Mouse (Mus musculus) retina, adult 2 months (tissue): ENCODE measurements around the gene Irak2.

Experiments used
- DNase-seq: peaks from one replicate; pipeline ENCODE4 v3.0.0-alpha.2; 2012; ENCODE audit warnings: low read depth, low spot score

The Irak2 gene

DNA sequence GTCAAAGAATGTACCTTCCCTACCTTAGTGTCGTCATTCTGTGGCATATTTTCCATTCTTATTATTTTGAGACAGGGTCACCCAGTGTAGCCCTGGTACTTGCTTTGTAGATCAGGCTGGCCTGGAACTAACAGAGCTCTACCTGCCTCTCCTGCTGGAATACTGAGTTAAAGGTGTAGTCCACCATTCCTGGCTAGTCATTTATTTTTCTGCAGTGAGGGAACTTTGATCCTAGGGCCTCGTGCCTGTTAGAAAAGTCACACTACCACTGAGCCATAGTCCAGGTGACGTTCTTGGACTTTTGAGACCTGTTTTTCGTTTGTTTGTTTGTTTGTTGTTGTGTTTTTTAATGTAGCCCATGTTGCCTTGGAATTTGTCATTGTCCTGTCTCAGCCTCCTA is 934 bp downstream of the Irak2 start:
- DNase-seq = no peak

DNA sequence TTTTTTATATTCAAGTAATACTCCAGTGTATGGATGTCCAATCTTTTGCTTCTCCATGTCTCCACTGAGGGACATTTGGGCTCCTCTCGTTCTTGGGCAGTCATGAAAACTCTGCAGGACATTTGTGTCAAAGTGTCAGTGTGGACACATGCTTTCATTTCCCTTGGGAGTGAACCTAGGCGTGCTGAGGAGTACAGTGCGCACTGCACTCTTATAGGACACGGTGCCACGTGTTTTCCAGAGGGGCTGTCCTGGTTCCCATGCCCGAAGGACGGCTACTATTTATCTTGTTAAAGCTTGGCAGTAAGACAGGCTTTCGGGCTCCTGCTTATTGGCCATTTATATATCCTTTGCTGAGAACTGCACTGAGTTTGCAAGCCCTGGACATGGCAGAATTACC is 4.3 kb downstream of the Irak2 start:
- DNase-seq = no peak

DNA sequence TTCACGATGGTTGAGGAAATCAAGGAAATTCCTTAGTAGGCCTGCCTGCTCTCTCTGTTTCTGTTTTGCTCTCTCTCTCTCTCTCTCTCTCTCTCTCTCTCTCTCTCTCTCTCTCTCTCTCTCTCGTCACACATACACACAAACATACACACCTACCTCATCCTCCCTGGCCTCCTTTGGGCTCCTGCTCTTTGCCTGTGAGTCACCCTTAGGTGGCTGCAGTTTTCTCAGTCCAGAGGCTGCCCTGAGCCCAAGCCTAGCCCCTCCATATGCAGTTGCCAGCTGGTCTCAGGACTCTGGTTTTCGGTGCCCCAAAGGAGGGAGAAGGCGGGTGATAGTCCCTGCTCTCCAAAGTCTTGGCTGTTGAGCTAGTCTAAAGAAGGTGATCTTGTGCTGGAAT is 4.8 kb downstream of the Irak2 start:
- no peak for DNase-seq

DNA sequence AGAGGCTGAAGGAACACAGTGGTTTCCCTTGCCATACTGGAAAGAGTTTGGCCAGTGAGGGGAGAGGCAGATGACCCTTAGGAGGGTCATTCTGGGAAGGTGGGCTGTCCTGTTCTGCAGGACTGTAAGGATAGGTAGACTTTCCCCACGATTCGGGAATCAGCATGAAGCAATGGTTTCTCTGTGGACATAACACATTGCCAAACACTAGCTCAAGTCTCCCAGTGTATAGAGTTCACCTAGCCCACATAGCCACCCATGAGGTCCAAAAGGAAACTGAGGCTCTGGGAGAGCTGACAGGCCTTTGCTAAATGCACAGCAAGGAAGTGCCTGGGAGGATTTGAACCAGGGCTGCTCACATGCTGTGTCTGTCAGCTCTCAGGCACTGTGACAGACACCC is 5.7 kb downstream of the Irak2 start:
- DNase-seq = no peak

DNA sequence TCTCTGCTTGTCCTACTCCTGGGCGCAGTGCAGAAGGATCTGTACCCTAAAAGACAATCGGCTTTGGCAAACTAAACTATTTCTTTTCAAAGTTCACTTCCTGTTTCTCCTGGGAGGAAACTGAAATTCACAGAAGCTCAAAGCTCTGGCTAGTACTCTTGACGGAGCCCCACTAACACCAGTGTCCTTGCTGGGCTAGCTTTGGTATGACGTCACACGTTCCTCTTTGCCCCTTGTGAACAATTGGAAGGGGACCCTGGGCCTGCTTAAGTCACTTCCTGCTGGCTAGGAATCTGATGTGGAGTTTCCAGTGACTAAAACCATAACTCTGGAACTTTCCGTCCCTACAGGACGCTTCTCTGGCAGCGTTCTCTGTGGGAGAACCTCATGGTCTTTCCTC is 6.5 kb downstream of the Irak2 start:
- DNase-seq = no peak

DNA sequence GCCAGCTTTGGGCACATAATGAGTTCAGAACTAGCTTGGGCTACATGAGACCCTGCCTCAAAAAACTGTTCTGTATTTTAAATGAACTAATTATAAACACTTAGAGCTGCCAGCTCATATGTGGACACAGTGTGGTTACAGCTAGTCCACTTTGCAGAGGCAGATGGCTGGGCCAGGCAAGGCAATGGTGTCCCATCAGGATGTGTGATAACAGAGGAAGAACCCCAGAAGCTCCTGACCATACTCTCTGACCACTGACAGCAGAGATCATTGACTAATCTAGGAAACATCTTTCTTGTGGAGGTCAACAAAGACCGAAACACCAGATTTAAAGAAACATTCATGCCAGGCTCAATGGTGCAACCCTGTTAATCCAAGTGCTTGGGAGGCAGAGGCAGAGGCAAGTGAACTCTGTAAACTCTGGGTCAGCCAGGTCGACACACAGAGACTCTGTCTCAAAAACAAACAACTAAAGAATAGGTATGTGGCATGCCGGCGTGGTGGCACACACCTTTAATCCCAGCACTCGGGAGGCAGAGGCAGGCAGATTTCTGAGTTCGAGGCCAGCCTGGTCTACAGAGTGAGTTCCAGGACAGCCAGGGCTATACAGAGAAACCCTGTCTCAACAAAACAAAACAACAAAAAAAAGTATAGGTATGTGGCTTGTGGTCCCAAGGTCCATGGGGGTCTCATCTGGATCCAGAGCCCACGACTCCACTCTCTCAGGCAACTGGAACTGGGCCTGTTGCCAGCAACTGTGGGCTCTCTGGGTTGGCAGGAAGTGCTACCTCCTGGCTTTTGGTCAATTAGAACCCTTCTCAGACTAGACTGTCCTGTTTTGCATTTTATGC is 11.3 kb downstream of the Irak2 start:
- DNase-seq = no peak

DNA sequence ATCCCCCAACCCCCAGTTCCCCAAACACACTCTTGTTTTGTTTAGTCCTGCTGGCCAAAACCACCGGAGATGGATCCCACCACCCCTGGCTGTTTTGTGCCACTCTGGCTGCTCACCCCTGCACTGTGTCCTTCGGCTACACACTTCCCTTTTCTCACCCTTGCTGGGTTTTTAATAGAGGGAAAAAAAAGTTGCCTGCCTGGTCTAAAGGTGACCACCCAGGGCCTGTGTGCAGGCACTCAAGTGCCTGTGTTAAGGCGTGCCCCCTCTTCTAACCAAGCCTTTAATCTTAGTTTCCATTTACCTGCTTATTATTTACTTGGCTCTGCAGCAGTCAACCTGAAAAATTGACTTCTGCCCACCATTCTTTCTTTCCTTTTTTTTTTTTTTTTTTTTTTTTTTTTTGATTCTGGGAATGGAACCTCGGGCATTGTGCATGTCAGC is 12.0 kb downstream of the Irak2 start:
- no peak for DNase-seq

DNA sequence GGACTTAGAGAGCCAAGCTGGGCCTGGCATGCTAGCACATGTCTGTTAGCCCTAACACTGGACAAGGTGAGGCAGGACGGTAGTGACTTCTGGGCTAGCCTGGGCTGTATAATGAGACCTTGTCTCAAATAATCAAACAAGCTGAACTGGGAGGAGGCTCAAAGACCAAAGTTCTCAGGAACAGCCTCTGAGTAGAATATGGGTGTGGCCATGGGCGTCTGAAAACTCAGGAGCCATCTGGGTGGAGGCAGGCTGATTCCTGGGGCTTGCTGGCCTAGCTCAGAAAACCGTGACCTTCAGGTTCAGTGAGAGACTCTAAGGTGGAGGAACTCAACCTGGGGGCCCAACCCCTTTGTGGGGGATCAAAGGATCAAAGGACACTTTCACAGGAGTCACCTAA is 13.4 kb downstream of the Irak2 start:
- no peak for DNase-seq

DNA sequence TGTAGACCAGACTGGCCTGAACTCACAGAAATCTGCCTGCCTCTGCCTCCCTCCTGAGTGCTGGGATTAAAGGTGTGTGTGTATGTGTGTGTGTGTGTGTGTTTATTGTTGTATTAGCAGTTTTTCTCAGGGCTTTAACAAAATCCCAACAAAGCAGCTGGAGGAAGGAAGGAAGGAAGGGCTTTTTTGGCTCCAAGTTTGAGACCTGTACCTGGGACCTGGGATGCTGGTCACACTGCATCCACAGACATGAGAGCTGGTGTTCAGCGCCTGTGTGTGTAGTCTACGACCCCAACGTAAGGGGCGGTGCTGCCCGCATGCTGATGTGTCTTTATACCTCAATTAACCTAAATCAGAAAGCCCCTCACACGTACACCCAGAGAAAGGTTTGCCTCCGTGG is 15.3 kb downstream of the Irak2 start:
- DNase-seq = no peak

DNA sequence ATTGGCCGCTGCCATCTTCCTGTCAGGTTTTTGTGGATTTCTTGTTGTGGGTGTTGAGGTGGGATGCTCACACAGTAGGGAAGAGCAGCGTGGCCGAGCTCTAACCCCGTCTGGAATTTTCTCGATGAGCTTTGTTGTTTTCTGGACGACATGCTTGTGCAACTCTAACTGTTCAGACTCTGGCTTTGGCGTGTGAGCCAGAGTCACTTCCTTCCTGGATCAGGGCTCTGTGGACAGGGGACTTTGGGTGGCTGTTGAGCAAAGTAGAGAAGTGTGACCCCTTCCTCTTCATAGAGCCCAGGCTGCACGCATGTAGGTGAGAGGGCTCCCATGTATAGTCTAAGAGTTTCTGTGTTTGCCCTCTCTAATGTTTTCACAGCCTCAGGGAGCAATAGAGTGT is 15.8 kb downstream of the Irak2 start:
- no peak for DNase-seq

DNA sequence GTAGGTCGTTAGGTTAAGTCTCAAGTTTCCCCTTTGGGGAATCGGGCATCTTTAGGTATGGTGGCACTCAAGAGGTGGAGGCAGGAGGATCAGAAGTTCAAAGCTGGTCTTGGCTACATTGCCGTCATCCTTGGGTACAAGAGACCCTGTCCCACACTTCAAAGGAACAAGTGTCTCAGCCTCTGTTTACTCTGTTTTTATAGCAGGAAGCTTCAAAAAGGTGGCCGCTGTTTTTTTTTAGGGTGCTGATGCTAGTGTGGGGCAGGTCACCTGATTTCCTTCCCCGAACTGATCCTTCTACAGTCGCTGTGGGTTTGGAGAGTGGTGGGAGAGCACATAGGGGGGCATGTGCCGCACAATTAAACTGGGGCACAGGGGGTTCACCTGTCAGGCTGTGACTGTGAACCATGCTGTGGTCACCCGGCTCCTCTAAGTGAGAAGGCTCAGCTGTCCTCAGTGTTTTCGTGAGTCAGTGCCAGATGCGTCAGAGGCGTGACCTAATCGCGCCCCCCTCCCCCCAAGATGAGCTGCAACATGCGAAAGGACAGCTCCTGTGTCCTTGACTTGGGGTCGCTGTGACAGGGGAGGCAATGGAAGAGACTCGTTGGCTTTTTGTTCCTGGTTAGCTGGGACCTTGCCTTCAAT is 16.6 kb downstream of the Irak2 start:
- no peak for DNase-seq

DNA sequence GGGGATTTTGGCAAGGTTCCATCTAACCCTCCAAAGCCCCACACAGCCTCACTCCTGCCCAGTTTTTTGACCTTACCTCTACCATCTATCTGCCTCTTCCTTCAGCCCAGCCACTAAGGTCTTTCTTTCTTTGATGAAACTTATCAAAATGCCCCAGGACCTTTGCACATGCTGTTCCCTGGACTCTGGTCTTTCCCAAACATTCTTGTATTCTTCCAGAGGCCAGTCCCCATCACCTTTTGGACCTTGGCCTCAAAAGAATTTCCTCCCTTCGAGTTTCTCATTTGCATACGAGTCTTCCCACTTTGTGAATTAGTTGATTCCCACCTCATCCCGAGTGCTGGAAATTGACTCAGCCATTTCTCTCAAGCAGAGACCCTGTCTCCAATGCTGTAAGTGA is 17.2 kb downstream of the Irak2 start:
- DNase-seq = no peak

DNA sequence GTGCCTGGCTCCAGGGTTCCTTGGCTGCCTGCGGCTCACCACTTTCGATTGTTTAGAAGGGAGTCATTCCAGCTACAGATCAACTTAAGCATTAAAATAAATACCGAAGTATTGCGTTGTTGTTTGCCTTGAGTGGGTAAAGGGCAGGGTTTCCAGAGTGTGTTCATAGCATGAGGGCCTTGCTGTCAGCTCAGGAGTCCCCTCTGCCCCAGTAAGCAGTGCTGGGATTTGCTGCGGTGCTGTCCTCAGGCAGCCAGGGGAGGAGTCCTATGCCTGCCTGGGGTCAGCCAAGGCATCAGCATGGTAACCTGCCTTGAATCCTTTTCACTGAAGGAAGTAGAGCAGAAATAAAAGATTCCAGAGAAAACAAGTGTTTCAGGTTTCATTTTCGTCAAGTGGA is 18.6 kb downstream of the Irak2 start:
- DNase-seq = no peak

DNA sequence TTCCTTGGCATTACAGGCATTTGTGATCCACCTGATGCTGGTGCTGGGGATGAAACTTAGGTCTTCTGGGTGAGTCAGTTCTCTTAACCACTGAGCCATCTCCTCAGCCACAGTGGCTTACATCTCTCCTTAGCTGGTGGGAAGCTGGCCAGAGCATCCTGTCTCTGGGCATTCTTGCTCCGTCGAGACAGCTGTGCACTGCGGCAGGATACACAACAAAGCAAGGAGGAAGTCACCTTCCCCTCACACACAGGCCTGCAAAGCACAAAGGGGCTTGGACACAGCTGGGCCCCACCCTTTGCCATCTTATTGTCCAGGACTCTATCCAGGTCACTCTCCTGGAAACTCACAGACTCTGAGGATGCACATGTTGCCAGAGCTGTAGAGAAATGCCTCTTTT is 20.0 kb downstream of the Irak2 start:
- DNase-seq = no peak

DNA sequence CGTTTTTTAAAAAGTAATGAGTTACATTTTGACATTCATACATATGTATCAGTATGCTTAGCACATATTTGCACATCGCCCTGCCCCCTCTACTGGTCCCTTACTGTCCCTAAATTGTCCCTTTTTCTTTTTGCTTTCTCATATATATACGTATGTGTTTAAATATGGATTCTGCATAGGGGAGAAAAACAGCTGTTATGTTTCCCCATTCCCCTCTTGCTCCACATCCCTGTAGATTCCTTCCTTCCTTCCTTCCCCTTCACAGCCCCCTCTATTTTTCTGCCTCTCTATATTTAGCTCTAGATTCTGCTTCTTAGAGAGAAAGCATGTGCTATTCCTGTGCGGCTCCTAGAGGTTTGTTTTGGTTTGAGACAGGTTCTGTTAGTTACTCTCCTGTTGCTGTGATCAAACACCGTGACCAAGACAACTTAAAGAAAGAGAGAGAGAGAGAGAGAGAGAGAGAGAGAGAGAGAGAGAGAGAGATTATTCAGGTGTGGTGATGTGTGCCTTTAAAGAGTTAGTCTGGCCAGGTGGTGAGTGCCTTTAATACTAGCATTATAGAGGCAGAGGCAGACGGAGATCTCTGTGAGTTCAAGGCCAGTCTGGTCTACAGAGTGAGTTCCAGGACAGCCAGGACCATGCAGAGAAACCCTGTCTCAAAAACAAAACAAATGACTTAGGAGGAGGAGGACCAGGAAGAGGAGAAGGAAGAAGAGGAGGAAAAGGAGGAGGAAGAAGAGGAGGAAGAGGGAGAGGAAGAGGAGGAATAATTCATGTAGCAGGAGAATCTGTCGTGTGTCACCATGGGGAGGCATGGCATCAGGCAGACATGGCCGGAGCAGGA is 21.6 kb downstream of the Irak2 start:
- no peak for DNase-seq

DNA sequence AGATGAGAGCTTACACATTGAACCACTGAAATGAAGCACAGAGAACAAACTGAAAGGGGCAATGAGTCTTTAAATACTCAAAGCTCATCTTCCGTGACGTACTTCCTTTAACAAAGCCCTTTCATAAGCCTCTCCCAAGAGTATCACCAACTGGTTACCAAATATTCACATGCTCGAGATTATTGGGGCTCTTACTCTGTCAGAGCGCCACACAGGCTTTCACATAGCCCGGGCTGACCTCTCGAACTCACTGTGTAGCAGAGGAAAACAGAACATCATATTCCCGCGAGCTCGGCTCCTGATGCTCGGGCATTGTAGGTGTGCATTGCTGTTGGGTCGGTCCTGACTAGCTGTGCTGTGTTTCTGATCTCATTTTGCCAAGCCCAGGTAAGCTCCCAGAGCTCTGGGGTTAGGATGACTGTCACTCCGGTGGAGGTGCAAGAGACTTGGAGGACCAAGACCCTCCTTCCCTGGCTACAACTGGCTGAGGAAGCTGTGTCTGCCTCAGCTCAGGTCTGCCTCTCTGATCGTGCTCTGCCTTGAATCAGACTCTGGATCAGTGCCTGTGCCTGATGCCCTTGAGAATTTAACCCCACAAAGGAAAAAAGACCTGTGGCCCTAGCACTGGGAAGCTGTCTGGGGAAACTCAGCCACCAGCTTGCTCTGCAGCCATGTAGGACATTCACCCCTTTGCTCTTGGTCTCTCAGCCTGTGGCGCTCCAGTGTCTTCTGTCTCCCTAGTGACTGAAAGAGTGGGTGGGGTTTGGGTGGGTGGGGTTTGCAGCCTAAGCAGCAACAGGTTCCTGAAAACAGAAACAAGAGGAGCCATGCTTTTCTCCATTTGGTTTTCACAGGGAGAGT is 22.5 kb downstream of the Irak2 start:
- no peak for DNase-seq

DNA sequence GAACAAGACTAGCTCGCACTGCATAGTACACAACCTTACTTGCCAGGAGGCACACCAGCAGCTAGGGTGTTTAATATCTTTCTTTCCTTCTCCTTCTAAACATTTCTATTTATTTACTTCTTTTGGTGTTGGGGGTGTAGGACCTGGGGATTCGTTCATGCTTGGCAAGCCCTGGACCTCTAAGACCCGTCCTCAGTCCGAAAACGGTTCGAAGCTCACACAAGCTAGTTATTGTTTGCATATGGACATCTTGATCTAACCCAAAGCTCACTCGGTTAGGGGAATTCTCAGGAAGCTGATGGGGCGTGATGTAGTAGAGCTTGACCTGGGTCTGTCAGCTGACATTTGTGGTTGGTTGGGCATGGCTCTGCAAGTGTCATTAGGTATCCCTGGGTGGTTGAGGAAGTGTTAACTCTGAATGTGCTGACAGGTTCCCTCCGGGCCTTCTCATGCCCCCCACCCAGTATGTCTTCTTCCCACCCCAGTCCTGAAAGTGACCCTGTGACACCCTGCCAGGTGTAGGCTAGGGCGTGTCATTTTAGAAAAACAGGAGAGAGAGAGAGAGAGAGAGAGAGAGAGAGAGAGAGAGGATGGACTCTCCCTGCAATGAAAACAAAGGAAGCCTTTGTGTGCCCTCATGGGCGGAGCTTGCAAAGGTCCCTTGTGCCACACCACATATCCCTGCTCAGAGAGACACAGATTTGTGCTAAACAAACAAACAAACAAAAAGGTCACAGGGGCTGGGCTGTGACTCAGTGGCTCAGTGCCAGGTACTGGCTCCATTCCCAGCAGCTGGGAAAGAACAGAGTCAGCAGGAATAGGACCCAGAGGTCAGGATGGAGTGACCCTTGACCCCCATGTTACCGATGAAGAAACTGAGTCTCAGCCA is 23.3 kb downstream of the Irak2 start:
- no peak for DNase-seq

DNA sequence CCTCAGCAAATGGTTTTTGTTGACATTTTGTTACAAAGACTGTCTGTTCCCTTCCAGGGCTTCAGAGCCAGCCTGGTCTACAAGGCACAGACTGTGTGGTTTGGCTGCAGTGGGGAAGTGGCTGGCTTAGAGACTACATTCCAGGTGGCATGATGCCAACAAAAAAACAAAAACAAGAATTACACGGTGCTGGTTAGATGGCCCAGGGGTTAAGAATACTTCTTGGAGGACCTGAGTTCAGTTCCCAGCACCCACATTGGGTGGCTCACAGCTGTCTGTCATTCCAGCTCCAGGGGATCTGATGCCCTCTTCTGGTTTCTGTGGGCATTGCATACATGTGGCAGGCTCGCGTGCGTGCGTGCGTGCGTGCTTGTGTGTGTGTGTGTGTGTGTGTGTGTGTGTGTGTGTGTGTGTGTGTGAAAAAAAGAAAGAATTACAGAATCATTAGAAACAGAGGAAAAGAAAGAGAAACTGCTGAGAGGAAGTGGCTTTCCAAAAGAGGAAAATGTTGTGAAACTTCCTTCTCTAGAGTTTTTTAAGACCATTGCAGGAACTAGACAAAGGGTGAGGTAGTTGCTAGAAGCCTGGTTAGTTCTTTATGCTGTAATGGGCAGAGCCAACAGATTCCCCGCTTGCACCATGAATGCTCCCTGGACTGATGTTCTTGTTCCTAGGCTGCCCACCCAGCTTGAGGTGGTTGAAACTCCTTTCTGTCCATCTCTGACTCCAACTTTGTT is 24.9 kb downstream of the Irak2 start:
- no peak for DNase-seq

DNA sequence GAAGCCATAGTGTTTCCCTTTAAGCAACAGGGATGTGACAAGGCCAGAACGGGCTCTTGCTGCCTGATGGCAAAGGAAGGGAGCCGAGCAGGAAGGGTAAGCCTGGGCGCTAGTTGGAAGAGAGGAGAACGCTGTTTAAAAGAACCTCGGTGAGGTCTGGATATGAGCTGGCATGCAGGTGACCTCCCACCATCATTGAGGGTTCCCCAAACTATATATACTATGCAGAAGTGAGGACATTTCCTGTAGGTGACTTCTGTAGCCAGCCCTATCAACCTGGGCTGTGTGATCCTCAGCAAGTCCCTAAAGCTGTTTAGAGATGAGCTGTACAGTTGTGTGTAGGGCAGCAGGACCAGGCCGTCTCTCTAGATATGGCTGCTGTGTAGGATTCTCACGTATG is 26.0 kb downstream of the Irak2 start:
- no peak for DNase-seq

DNA sequence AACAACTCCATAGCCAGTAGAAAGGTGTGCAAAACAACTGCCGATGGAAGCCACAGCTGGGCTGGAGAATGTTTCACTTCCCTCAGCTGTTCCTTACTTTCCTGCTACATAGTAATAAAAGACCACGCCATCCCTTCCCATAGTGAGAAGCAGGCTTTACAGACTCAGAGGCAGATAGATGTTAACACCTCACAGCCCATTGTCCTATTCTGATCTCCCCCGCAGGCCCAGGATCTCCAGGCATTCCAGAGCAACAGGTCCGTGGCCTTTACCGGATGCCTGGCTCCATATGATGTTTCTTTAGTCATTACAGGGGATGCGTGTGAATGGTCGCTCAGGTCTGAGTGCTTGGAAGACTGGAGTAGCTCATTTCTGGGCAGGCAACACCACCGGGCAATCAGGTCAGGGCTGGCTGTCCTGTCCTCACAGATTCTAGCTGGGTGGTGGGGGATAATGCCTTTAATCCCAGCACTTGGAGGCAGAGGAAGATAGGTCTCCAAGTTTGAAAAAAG is 29.4 kb downstream of the Irak2 start:
- DNase-seq = no peak
